Mouse (Mus musculus): ENCODE data around the gene Pced1b. TPM values are rescaled to one million over a fixed set of nuclear protein-coding genes. Genes with fewer than 3 reads are reported as not detected.
A peak's percentile ranks its signal among the peaks of the same experiment; 100 is the strongest.

The Pced1b gene
- polyA plus RNA-seq, 1 experiment from 2014 or later: 7.2 TPM

DNA sequence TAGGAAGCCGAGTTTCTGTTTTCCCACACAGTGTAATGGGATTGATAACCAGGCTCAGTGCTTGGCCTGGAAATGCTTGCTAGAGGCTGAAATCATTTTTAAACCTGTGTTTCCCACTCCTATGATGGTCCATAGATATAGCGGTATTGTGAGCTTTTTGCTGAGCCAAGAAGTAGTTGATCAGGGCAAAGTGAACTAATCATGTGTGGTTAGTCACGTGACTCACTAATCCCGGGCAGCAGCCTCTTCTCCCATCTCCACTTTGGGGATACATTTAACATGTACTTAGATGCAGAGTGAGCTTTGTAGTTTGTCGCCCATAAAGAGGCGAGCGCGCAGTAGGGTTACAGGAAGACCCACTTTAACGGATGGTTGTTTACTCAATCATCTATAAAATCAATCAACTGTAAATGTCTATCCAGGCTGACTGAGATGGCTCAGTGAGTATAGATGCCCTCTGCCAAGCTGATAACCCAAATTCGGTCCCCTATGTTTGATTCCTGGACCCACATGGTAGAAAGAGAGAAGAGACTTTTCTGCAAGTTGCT, 38.8 kb downstream of the Pced1b start:
- DNase-seq (ENCODE audit: low spot score): no peak

GRCm38 (mm10) chr15:97286731-97287130, 39.8 kb downstream of the Pced1b start:
- DNase-seq (ENCODE audit: low spot score): no peak

DNA sequence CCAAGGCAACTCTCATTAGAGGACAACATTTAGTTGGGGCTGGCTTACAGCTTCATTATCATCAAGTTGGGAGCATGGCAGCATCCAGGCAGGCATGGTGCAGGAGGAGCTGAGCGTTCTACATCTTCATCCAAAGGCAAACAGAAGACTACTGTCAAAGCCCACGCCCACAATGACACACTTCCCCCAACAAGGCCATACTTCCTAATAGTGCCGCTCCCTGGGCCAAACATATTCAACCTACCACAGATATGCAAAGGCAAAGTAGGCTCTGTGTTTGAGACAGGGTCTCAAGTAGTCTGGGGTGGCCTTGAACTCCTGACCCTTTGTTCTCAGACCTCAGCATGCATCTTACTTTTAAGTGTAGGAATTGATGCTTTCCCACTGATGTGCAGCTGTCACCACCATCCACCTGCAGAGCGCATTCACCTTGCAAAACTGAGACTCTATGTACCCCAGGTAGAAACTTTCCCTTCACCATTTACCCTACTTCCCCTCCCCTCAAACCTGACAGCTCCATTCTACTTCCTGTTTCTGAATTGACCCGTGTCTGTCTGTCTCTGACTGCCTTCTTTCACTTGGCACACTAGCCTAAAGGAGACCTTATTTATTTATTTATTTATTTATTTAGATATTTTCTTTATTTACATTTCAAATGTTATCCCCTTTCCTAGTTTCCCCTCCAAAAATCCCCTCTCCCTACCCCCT, 40.7 kb downstream of the Pced1b start:
- no peak for DNase-seq (ENCODE audit: low spot score)

DNA sequence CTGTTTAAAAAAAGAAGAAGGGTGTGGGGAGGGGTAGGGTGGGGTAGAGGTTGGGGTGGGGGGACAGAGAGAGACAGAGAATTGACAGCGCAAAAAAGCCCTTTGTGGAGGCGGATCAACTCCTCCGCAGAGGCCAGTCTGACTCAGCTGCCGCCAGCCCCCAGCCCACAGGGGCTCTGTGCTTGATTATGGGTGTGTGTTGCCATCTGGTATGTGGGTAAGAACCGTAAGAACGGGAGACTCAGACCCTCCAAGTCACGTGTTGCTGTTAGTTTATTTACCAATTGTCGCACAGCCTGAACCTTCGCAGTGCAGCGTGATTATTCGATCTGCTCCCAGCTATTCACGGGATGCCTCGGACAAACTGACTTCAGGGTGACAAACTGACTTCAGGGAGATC, 41.8 kb downstream of the Pced1b start:
- DNase-seq (ENCODE audit: low spot score): no peak

DNA sequence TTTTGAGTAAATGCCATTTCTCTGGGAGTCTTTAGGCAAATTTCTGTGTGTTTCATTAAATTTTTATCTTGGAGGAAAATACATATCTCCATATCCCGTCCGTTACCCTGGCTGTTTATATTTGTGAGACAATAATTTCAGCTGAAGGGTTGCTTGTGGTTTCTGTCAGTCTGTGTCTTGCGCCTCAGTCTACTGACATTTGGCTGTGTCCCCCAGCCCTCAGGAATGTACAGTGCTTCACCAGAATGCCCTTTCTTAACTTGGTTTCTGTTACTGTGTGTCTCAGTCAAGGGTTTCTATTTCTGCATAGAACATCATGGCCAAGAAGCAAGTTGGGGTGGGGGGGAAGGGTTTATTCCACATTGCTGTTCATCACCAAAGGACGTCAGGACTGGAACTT, 42.3 kb downstream of the Pced1b start:
- no peak for DNase-seq (ENCODE audit: low spot score)

GRCm38 (mm10) chr15:97290351-97290750, 43.4 kb downstream of the Pced1b start:
- no peak for DNase-seq (ENCODE audit: low spot score)

DNA sequence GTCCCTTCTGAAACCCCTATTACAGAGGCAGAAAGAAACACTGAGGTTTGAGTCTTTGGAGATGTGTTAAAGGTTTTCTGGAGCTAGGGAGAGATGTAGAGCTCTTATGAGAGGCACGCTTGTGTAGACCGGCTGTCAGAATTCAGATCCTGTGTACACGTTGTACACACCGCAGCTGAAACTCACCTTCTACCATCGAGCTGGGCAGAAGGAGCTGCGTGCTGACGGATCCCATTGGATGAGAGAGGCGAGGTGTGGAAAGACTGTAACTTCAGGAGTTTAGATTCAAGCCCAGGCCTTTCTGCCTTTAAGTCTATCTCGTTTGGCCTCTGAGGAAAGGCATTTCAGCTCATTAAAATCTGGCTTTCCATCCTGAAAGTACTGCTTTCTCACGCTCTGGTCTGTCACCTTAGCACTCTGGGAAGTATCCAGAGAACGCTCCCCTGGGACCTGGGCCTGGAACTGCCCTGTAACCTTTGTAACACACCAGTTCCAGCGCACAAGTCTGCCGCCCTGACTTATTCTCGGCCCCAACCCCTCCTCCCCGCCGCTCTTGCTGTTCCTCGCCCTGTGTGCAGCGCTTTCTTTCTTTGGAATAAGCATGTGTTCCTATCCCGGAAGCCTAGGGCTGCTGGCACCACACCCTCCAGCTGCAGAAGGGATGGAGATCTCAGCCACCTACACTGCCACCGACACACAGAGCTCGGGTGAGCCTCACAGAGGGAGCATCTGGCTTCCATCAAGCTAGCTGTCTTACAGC, 44.6 kb downstream of the Pced1b start:
- DNase-seq (ENCODE audit: low spot score): no peak

DNA sequence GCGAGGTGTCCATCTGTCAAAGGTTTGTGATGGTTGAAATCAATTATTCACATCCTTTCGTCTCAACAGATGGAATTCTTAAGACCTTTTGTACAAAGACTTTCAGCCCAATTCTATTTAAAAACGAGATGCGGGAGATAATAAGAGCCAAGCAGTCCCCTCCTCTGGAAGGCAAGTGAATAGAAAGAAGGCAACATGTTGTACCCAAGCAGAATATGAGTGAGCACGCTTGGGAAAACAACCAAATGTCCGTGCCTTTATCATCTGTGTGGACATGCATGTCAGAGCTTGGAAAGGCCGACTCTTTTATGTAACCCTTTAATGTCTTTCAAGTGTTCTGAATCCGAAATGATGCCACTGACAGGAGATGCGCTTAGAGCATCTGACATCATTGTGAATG, 61.0 kb downstream of the Pced1b start:
- no peak for DNase-seq (ENCODE audit: low spot score)

DNA sequence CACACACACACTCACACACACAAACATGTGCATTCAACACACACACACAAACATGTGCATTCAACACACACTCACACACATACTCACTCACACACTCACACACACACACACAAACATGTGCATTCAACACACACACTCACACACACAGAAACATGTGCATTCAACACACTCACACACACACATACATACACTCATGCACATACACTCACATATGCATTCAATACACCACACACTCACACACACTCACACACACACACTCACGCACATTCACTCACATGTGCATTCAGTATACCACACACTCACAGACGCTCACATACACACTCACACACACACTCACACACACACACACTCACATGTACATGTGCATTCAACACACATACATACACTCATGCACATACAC, 62.6 kb downstream of the Pced1b start:
- no peak for DNase-seq (ENCODE audit: low spot score)

DNA sequence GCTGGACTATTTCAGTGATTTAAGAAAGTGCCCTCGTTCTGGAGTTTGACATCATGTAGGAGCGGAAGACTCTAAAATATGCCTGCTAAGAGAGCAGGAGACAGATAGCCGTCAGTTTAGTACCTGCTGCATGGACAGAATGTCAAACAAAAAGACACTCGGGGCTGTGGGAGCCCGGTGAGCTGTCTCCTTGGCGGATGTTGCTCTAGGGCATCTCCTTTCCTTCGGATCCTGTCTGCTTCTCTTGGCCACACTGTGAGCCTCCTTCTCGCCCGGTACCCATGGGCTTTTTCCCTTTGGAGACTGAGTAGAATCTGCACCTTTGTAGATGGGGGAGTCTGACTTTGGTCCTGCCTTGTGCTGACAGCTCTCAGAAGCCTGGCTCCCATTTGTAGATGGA, 63.3 kb downstream of the Pced1b start:
- no peak for DNase-seq (ENCODE audit: low spot score)

DNA sequence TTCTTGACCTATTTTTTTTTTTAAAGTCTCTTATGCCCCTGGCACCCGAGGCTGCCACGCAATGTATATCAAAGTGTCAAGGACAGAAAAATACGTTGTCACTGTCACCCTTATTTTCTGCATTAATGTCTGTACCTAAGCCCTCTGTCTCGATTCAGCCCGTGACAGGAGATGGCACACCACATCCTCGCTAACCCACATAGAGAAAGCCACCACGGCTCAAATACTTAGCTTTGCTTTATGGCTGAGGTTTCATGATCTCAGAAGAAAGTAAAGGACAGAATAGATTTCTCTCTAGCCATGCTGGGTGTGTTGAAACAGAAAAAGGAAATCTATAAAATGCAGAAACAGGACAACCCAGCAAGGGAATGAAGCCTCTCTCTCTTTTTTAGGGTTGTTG, 64.3 kb downstream of the Pced1b start:
- DNase-seq (ENCODE audit: low spot score): peak; percentile 17

DNA sequence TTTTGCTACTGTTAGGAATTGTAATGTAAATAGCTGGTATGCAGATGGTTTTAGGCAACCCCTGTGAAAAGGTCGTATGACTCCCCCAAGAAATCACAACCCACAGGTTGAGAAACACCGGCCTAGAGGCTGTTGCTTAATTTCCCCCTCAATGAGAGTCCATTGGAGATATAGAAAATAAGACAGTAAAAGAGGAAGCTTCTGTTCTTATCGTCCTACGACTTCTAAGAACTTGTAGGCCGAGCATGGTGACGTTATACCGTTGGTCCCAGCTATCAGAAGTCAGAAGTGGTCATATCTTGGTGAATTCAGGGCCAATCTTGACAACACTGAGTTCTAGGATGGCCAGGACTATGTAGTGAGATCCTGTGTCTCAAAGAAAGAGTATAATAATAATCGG, 65.0 kb downstream of the Pced1b start:
- DNase-seq (ENCODE audit: low spot score): no peak

DNA sequence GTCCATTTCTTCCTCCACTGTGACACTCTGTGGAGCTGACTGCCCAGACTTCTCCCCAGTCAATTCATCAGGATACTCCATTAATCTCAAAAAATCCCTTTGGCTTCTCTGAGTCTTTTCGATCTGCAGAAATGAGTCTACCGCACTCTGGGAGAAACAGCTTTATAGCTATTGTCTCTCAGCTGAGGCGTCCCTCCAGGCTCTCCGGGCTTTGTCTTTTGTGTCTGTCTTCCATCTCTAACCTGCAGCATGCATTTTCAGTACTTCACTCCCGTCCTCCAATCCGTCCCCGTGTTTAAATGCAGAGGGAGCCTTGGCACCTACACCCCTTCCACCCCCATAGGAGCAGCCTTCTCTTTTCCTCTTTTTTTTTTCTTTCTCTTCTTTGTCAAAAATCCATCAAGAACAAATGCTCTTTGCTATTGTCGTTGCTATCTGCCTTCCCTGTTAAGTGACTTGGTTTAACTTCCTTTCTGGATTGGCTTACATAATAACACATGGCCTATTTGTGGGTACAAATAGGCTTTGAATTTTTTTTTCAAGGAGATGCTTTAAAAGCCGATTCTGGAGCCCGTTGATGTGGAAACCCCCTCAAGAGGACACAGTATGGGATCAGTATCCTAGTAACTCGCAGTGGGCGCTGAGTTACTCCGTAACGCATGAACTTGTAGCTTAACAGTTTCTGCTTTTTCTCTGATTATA, 68.0 kb downstream of the Pced1b start:
- no peak for DNase-seq (ENCODE audit: low spot score)

DNA sequence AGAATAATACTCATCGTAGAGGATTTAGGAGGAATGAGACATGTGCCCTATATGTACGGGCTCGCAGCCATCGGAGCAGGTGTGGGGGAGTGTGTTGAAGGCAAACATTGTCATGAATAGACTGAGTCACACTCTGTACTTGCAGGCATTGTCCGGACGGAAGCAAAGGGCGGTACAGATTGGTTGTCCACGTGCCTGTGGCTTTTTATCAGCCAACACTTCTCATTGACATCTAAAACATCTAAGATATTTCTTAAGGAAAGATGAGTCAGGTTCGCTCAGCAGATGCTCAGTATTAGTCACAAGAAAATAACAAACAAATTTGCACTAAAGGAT, 68.5 kb downstream of the Pced1b start:
- DNase-seq (ENCODE audit: low spot score): no peak

GRCm38 (mm10) chr15:97318365-97319001, 71.6 kb downstream of the Pced1b start:
- DNase-seq (ENCODE audit: low spot score): no peak

GRCm38 (mm10) chr15:97322821-97323220, 75.9 kb downstream of the Pced1b start:
- DNase-seq (ENCODE audit: low spot score): no peak

- no peak for DNase-seq (ENCODE audit: low spot score)
Measured at GRCm38 (mm10) chr15:97323466-97323865, 76.6 kb downstream of the Pced1b start.

DNA sequence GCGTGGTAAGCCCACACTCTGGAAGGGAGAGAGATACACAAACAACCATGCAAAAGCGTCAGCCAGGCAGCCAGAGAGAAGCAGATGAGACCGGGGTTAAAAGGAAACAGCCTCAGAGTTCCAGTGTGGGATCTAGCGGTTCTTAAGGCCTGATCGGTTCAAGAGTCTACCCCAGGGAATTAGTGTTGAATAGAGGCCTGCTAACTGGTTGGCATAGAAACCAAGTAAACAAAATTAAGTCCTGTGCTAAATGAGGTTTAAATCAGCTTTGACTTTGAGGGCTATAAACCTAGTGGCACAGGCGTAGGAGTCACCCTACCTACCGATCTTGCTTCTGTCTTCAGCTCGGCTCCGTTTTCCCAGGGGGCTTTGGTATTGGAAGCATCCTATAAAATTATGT, 77.4 kb downstream of the Pced1b start:
- no peak for DNase-seq (ENCODE audit: low spot score)

DNA sequence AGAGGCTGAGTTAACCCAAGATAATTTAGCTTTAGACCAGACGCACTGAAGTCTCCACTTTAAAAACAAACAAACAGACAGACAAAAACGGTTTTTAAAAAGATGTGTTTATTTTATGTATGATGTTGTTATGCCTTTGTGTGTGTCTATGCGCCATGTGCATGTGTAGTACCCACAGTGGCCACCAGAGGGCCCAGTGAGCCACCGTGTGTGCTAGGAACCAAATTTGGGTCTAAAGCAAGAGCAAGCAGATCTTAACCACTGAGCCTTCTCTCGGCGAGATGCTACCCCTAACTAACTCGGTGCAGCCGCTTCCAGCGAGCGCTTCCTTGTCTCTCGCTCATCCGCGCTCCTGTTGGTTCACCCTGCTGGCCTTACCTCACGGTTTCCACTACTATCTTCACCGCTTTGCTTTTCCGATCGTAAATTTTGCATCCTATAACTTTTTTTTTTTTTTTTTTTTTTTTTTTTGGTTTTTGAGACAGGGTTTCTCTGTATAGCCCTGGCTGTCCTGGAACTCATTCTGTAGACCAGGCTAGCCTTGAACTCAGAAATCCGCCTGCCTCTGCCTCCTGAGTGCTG, 80.7 kb downstream of the Pced1b start:
- peak; percentile 66 for DNase-seq (ENCODE audit: low spot score)

GRCm38 (mm10) chr15:97332582-97332981, 85.7 kb downstream of the Pced1b start:
- no peak for DNase-seq (ENCODE audit: low spot score)

DNA sequence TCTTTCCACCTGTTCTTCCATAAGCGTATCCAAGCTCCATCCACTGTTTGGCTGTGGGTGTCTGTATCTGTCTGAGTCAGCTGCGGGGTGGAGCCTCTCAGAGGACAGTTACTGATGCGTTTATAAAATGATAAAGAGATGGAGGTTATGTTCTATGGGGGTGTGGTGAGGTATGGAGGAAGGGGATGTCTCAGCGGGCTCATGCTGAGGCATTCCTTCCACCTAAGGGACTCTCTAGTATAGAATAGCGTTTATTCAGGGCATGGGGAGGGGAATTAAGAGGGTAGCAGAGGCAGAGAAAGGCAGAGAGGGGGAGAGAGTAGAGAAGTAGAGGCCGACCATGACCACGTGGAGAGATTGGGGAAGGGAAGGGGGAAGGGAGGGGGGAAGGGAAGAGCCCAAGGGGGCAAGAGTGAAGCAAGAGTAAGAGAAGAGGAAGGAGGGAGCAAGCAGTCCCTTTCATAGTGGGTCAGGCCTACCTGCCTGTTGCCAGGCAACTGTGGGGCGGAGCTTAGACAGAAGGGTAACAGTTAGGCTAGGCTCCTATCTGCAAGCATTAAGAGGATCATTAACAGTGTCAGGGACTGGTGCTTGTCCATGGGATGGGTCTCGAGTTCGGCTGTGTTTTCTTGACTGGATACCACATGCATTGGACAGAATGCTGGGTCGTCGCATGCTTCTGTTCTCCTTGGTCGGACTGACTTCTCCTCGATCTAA, 90.9 kb downstream of the Pced1b start:
- no peak for DNase-seq (ENCODE audit: low spot score)
